Mouse (Mus musculus) olfactory bulb, adult 2 months (tissue): ENCODE measurements around the gene Cdh22.

Source experiments
- CTCF ChIP-seq: fragments of 200-500 bp; IDR thresholded peaks from 2 replicates; pipeline ENCODE4 v1.5.1; 2012; ENCODE audit warnings: low read depth, mild to moderate bottlenecking, low read length, moderate library complexity; ENCODE audit not compliant: insufficient read depth
- POLR2A ChIP-seq: fragments of 200-500 bp; IDR thresholded peaks from 2 replicates; pipeline ENCODE4 v1.6.1; 2012; ENCODE audit warnings: mild to moderate bottlenecking, low read depth, low read length, moderate library complexity; ENCODE audit not compliant: insufficient read depth

DNA sequence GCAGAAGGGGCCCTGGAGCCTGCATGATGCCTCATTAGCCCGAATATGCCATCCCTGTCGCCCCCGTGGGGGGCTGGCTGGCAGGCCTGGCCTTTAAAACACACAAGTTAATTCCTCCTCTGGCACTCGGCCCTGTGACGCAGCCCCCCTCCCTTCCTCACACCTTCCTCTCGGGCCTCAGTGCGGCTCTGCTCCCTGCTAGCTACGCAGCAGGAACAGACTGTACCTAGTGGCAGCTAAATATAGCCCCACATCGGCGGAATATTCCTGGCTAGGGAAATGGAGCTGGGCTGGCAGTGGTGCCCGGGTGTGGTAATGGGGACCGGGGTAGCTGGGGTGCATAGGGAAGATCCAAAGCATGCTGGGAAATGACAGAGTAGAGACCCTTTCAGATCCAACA lies 81.6 kb downstream of the Cdh22 start:
- TF ChIP-seq CTCF: no peak
- TF ChIP-seq POLR2A: no peak
